Mouse (Mus musculus) myocyte (in vitro differentiated cells): ENCODE results near the gene Lmcd1.

Experiments used
- CEBPB ChIP-seq: IDR thresholded peaks from 2 replicates; pipeline ENCODE4 v1.6.1; 2011; ENCODE audit warnings: mild to moderate bottlenecking, moderate library complexity; ENCODE audit not compliant: poor library complexity, insufficient read depth, severe bottlenecking
- E2F4 ChIP-seq: IDR thresholded peaks from one replicate; pipeline ENCODE4 v1.6.1; 2011; ENCODE audit warnings: mild to moderate bottlenecking, control low read depth, moderate library complexity; ENCODE audit not compliant: insufficient read depth
- MAX ChIP-seq: IDR thresholded peaks from one replicate; pipeline ENCODE4 v1.6.1; 2011; ENCODE audit warnings: low read depth, mild to moderate bottlenecking, control low read depth
- POLR2A ChIP-seq: IDR thresholded peaks from one replicate; pipeline ENCODE4 v1.6.1; 2011; ENCODE audit warnings: low read depth, mild to moderate bottlenecking, control low read depth, moderate library complexity; ENCODE audit not compliant: insufficient read length
- REST ChIP-seq: IDR thresholded peaks from one replicate; pipeline ENCODE4 v1.6.1; 2011; ENCODE audit warnings: mild to moderate bottlenecking, control low read depth, moderate library complexity; ENCODE audit not compliant: insufficient read depth, insufficient read length

DNA sequence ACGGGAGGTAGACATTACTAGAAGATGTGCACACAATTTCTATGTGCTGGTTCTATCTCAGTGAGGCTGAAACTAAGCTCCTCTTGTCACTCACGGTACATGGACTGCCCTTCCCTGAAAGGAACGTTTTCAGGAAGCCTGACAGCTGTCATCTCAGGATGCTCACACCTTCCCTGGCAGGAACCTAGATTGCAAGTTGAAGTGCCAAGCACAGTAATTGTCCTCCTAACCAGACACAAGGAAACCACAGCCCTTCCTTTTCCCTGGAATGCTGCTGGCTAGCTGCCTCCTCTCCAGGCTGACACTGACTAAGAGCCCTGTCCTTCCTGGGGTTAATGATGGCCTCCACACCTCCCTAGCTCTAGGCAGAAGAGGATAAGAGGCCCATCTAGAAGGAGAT lies 21.7 kb downstream of the Lmcd1 start:
- TF ChIP-seq E2F4 = no peak
- TF ChIP-seq POLR2A = no peak
- no peak for TF ChIP-seq MAX
- no peak for TF ChIP-seq CEBPB
- no peak for TF ChIP-seq REST
